Mouse (Mus musculus) hindbrain, embryonic 16.5 days (tissue): ENCODE results near the gene BC028528. TPM values are rescaled to one million over a fixed set of nuclear protein-coding genes. Genes with fewer than 3 reads are reported as not detected.

Experiments
- ATAC-seq: fragments of 200-750 bp; cut with Nextera tagmentation; 2 replicates; pipeline ENCODE4 v1.8.0; 2017; ENCODE audit warnings: moderate TSS enrichment, moderate library complexity
- H3K27ac ChIP-seq: fragments of 300-500 bp; sonication (generic); 2 replicates; pipeline ENCODE4 v1.5.1; 2014; ENCODE audit warnings: low read depth, mild to moderate bottlenecking, control low read depth, low read length, moderate library complexity
- H3K27me3 ChIP-seq: fragments of 300-500 bp; sonication (generic); replicated peaks from 2 replicates; pipeline ENCODE4 v1.6.1; 2014; ENCODE audit warnings: low read length; ENCODE audit not compliant: control insufficient read depth, insufficient read depth
- H3K36me3 ChIP-seq: fragments of 300-500 bp; sonication (generic); 2 replicates; pipeline ENCODE4 v1.6.1; 2014; ENCODE audit warnings: mild to moderate bottlenecking, low read length, moderate library complexity, mixed read lengths; ENCODE audit not compliant: control insufficient read depth, insufficient read depth
- H3K4me1 ChIP-seq: fragments of 300-500 bp; sonication (generic); 2 replicates; pipeline ENCODE4 v1.6.1; 2014; ENCODE audit warnings: low read depth, low read length; ENCODE audit not compliant: control insufficient read depth, insufficient read depth
- H3K4me2 ChIP-seq: fragments of 300-500 bp; sonication (generic); 2 replicates; pipeline ENCODE4 v1.6.1; 2014; ENCODE audit warnings: mild to moderate bottlenecking, low read length, control low read depth, moderate library complexity
- H3K4me3 ChIP-seq: fragments of 300-500 bp; sonication (generic); 2 replicates; pipeline ENCODE4 v1.5.1; 2014; ENCODE audit warnings: mild to moderate bottlenecking, low read length, control low read depth, moderate library complexity
- H3K9ac ChIP-seq: fragments of 300-500 bp; sonication (generic); 2 replicates; pipeline ENCODE4 v1.6.1; 2014; ENCODE audit warnings: low read depth, mild to moderate bottlenecking, control low read depth, low read length, moderate library complexity
- H3K9me3 ChIP-seq: fragments of 300-500 bp; sonication (generic); 2 replicates; pipeline ENCODE4 v1.6.1; 2014; ENCODE audit warnings: mild to moderate bottlenecking, low read length, moderate library complexity; ENCODE audit not compliant: control insufficient read depth
- WGBS: fragments of 180-500 bp; shearing (Covaris S2); extraction: QIAGEN DNeasy Blood & Tissue Kit; methylation state at CpG from one replicate; pipeline ENCODE4 v1.1.7; 2014; 5-methylcytosine and 5-hydroxymethylcytosine counted together
- polyA plus RNA-seq: library from polyadenylated mRNA; unstranded; fragments of >200 nt; fragmentation: Nextera tagmentation; extraction: Ambion mirVana; gene quantifications from 2 replicates; pipeline ENCODE4 v1.2.1, GENCODE M21; 2015

The BC028528 gene
- polyA plus RNA-seq, 1 experiment from 2014 or later: 17.2 TPM

DNA sequence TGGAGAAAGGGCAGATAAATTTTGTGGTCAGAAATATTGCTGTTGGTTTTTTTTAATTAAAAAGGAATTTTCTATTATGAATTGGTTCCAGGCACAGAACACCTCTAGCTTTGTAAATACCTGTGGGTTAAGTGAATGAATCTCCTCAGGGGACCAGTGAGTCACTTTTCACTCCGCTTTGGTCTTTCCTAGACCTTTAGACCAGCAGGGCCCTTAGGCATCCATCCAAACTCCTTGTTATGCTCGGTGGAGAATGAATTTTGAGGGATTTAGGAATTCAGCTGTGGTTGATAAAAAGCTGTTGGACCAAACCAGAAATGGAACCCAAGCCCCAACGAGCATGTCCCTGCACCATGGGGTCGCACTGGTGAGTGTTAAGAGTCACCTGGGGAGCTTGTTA lies 15.8 kb upstream of the BC028528 start:
- Histone ChIP-seq H3K4me2 (no peak overlapping the region), H3K36me3 (no peaks in the 10 kb centered on the region), H3K9ac (no peak overlapping the region), H3K27me3 (peaks cover 5% of the 10 kb centered on the region), H3K9me3 (no peaks in the 10 kb centered on the region), H3K27ac (no peak overlapping the region), H3K4me1 (peaks cover 19% of the 10 kb centered on the region), H3K4me3 (no peak overlapping the region)
- WGBS: 50% methylated on average over 4 of the region's 4 CpGs
- no peak for ATAC-seq

DNA sequence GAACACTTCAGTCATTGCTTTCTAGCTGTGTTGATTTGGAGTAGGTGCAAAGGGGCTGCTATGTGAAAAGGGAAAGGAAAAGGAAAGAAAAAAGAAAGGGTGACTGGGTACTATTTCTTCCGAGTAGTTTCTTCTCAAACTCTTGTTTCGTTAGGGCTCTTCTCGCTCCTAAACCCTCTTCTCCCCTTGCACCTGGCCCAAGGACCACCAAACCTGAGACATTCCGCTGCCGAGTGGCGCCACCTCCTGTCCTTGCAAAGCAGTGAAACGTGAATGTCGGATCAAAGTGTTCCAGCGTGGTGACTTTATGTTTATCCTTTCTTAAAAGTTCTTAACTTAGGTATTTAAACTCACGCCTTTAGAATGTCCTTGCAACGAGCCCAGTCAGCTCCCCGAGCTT lies 15.1 kb upstream of the BC028528 start:
- ATAC-seq: no peak
- H3K27ac ChIP-seq: no peak overlapping the region
- H3K9me3 ChIP-seq: no peaks in the 10 kb centered on the region
- peaks cover 19% of the 10 kb centered on the region for H3K4me1 ChIP-seq
- no peaks in the 10 kb centered on the region for H3K36me3 ChIP-seq
- peaks cover 5% of the 10 kb centered on the region for H3K27me3 ChIP-seq
- 0 out of 2 replicates have a peak overlapping the region, but pooled peaks have one; percentile 11 for H3K4me3 ChIP-seq
- peak overlapping the region; percentile 54 for H3K4me2 ChIP-seq
- under 1% methylated on average over 12 of the region's 12 CpGs for WGBS
- H3K9ac ChIP-seq: no peak overlapping the region

DNA sequence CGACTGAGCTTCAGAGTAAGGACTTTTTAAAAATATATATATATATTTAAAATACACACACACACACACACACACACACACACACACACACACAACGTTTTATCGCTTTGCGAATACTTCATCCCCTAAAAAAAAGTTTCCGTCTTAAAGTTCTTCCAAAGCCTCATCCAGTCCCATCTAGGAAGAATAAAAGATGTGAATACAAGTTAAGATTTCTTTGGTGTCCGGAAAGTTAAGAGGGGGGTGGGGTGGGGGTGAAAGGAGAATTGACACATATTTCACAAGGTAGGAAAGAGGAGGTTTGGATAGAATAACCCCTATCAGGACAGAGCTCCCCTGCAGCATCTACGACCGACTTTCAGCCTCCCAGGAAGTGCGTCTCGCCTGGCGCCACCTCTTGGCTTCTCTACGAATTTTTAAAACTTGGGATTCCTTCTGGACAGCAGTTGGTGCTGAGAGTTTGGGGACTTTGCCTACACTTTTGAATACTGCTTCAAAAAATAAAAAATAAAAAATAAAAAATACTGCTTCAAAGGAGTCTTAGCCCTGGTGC lies 14.2 kb upstream of the BC028528 start:
- no peaks in the 10 kb centered on the region for H3K36me3 ChIP-seq
- WGBS: 2% methylated on average over 12 of the region's 12 CpGs
- no peak overlapping the region for H3K27ac ChIP-seq
- H3K27me3 ChIP-seq: peaks cover 5% of the 10 kb centered on the region
- H3K4me2 ChIP-seq: peak overlapping the region; percentile 67
- no peak overlapping the region for H3K4me3 ChIP-seq
- peaks cover 19% of the 10 kb centered on the region for H3K4me1 ChIP-seq
- no peak for ATAC-seq
- no peak overlapping the region for H3K9ac ChIP-seq
- no peaks in the 10 kb centered on the region for H3K9me3 ChIP-seq

DNA sequence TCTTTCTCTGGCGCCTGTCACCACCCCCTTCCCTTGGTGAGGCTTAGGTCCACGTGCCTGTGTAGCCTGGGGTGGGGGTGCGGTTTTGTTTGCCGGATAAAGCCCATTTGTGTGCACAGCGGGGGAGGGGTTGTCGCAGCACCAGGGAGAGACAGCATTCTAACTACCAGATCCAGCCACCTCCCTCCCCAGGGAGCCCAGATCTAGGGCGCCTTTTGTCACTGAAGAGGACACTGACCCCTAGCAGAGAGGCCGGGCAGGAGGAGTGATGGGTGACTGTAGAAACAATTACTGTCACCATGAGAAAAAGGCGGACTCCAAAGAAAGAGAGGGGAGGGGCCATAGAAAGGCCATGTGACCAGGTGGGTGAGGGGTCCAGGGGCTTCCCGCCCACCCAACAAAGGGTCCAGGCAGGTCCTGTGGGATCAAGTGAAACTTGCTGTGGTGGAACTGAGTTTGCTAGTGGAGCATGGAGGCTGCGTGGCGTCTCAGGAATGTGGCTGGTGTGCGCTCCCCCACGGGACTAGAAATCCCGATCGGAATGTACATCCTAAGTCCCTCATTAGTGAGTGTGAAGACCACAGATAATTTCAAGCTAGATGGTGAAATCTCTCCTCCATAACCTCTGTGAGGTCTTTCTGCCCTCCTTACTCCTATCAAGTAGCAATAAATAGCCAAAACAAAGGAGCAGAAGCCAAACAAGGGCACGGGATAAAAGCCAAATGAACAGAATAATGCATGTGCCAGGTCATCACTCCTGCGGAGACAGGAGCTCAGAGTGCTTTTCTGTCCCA lies 13.5 kb upstream of the BC028528 start:
- under 1% methylated on average over 18 of the region's 18 CpGs for WGBS
- no peaks in the 10 kb centered on the region for H3K9me3 ChIP-seq
- no peak overlapping the region for H3K27ac ChIP-seq
- H3K27me3 ChIP-seq: peaks cover 5% of the 10 kb centered on the region
- peak; percentile 24; the same call in 1 of the 2 replicates for ATAC-seq
- H3K4me2 ChIP-seq: peak overlapping the region; percentile 67
- H3K9ac ChIP-seq: peak overlapping the region; percentile 50; the same call in 1 of the 2 replicates
- H3K36me3 ChIP-seq: no peaks in the 10 kb centered on the region
- peak overlapping the region; percentile 34 for H3K4me3 ChIP-seq
- H3K4me1 ChIP-seq: peaks cover 19% of the 10 kb centered on the region

DNA sequence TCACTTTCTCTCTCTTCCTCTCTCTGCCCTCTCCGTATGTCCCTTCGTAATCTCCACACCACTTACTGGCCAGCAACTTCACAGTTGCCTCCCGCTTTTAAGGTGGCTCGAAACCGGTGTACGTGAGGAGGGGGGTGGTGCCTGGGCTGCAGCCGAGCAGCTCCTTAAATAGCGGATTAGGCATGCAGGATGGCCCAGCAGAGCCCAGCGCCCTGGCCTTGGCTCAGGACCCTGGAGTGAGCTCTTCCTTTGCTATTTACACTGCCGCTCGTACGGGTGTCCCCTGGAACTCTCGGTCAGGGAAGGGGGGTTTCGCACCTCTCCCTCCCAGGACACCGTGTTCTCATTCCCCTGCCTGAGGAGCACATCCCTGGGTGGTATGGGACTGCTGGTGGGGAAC lies 12.8 kb upstream of the BC028528 start, which contains the start of gene Car14:
Car14 (minus strand) TSS at position 124 of the 400 bp plus-strand sequence.
- Histone ChIP-seq H3K9me3 (no peaks in the 10 kb centered on the region), H3K9ac (peak within 1 kb of the TSS; percentile 50), H3K4me2 (peak within 1 kb of the TSS; percentile 67), H3K4me3 (peak within 1 kb of the TSS; percentile 34), H3K27me3 (peaks cover 5% of the 10 kb centered on the region), H3K36me3 (no peaks in the 10 kb centered on the region), H3K27ac (no peak within 1 kb of the TSS), H3K4me1 (peaks cover 19% of the 10 kb centered on the region)
- ATAC-seq: peak; percentile 49; the same call in 1 of the 2 replicates
- under 1% methylated on average over 15 of the region's 15 CpGs for WGBS

DNA sequence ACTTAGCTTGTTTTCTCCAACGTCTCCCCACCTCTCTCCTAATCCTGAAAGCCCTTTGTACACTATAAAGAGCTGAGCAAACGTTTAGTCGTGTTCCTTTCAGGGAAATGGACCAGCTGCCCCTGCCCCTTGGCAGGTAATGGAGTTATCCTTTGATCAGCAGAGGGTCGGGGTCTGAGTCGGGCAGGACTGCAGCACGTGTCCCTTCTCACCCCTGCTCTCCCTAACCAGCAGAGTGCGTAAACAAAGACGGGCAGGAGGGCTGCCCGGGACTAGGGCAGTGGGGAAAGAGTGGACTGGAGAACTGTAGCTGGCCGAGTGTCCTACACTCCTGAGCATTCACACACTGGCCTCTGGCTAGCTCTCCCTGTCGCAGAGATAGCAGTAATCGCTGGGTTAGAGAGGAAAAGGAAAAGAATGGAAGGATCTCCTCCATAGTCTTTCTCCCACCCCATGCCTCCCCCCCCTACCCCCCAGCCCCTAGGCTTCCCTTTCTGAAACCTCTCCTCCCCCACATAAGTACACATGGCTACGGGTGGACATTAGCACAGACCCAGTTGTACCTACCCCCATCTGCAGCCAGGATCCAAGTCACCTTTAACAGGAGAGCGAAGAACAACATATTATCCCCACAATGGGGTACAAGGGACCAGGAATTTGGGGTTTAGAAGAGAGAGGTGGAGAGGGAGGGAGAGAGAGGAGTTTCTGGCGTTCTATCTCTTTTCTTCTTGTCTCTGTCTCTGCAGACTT lies 12.1 kb upstream of the BC028528 start:
- WGBS: 3% methylated on average over 15 of the region's 15 CpGs
- H3K4me1 ChIP-seq: peaks cover 19% of the 10 kb centered on the region

DNA sequence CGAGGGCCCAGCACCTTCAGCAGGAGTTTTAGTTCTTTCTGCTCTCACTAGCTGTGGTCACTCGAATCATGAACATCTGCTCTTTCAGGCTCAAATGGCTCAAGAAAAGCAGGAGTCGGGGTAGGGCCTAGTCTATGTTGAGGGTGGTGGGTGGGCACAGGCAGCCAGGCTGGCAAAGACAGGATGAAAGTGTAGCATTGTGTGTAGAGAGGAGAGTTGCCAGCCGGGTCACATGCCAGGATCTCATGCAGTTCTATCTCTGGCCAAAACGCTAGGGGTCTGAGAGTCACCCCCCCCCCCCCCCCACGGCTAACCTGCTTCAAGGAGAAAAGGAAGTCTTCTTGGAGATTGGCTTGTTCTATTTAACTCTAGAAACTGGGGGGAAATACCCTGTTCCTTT lies 10.8 kb upstream of the BC028528 start:
- no peak overlapping the region for H3K4me2 ChIP-seq
- ATAC-seq: no peak
- H3K4me1 ChIP-seq: peaks cover 19% of the 10 kb centered on the region
- H3K36me3 ChIP-seq: no peaks in the 10 kb centered on the region
- WGBS: 33% methylated on average over 6 of the region's 6 CpGs
- H3K9ac ChIP-seq: no peak overlapping the region
- no peaks in the 10 kb centered on the region for H3K9me3 ChIP-seq
- no peak overlapping the region for H3K4me3 ChIP-seq
- H3K27ac ChIP-seq: no peak overlapping the region
- H3K27me3 ChIP-seq: peaks cover 3% of the 10 kb centered on the region; the same call in 1 of the 2 replicates

More for the DNA sequence above, 12.1 kb upstream of the BC028528 start:
- no peak overlapping the region for H3K4me3 ChIP-seq
- H3K9me3 ChIP-seq: no peaks in the 10 kb centered on the region
- no peak overlapping the region for H3K27ac ChIP-seq
- H3K27me3 ChIP-seq: peaks cover 5% of the 10 kb centered on the region
- ATAC-seq: no peak
- no peak overlapping the region for H3K9ac ChIP-seq
- peak overlapping the region; percentile 67 for H3K4me2 ChIP-seq
- no peaks in the 10 kb centered on the region for H3K36me3 ChIP-seq

DNA sequence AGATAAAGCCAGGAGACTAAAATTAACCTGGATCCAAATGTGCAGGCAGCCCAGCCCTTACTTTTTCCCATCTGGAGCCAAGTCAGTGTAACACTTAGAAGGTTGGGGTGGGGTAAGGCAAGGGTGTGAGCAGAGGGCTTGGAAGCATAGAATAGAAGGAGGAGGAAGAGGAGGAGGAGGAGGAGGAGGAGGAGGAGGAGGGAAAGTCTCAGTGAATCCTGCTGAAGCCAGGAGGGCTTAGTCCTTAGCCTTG lies 10.5 kb upstream of the BC028528 start:
- peaks cover 3% of the 10 kb centered on the region; the same call in 1 of the 2 replicates for H3K27me3 ChIP-seq
- H3K4me2 ChIP-seq: no peak overlapping the region
- H3K4me1 ChIP-seq: peaks cover 19% of the 10 kb centered on the region
- no peaks in the 10 kb centered on the region for H3K9me3 ChIP-seq
- H3K4me3 ChIP-seq: no peak overlapping the region
- no peak overlapping the region for H3K27ac ChIP-seq
- H3K9ac ChIP-seq: 0 out of 2 replicates have a peak overlapping the region, but pooled peaks have one; percentile 23
- no peaks in the 10 kb centered on the region for H3K36me3 ChIP-seq
- no peak for ATAC-seq
